Mouse (Mus musculus): ENCODE results near the gene Trib3.
"Not testable (repeated sequence)": the region's sequence is repeated elsewhere in the genome, so short reads cannot be mapped to it uniquely, and the experiment has no call there.

The Trib3 gene

DNA sequence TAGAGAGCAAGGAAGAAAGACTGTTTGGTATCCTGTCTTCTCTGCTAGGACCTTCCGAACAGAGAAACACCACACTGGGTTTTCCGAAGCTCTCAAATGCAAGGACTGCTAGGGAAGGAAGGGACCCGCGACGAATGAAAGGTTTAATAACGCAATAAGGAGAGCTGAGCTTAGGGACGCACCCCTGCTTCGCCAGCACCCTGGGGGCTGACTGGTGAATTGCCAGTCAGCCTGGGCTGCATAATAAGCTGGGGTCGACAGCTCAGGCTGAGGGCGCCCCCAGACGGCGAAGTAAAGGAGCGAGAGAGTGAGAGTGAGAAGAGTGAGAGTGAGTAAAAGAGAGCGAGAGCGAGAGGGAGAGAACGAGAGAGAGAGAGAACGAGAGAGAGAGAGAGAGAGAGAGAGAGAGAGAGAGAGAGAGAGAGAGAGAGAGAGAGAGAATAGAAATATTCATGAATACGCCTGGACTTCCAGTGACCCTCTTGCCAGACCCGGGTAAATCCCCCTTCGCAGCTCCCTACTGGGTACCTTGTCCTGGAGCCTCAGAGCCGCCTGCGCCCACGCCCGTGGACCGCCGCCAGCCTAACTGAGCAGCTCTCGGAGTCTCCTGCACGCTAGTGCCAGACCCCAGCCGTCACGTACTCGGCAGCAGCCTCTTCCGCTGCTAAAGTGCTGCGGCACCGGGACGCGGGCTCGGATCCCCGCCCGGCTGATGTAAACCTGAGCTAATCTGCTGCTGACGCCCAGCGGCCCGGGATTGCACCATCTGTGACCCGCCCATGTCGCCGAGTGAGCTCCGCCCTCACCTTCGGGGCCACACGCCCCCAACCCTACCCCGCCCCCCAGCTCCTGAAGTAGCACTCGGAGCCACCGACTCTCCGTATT, at the start of gene Trib3:
Gene Trib3 (minus strand): TSS at position 704 of the 885 bp plus-strand sequence.
- DNase-seq (ENCODE audit: low read depth, low spot score), result peak; percentile 62

GRCm38 (mm10) chr2:152393225-152394017, 49.6 kb upstream of the Trib3 start:
- DNase-seq (ENCODE audit: low read depth, low spot score), result no peak

DNA sequence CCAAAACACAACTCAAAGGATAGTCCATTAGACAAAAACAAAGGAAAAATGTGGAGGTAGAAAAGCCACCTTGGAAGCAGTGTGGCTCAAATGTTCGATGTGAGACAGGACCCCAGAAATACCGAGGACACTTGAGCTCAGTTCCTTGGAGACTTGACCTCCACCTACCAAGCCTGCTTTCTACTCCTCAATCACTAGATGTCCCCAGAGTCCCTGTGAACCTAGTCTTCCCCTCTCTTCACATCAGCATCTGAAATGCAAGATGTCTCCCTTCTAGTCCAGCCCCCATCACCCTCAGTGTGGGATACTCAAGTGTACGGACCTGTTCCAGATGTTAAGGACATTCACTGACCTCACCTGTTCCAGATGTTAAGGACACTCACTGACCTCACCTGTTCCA, 49.0 kb upstream of the Trib3 start:
- DNase-seq (ENCODE audit: low read depth, low spot score), result peak; percentile 68

DNA sequence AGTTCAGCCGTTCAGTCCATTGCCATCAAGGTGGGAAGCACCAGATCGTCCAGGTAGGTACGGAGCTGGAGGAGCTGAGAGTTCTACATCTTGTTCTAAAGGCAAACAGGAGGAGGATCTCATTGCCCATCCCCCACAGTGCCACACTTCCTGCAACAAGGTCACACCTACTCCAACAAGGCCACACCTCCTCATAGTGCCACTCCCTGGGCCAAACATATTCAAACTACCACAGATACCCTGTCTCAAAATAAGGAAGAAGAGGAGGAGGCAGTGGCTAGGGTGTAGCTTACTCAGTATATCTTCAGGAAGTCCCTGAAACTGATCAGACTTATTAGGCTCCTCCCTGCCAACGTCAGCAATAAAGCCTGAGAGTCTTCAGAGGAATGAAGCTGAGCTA, 40.4 kb upstream of the Trib3 start:
- DNase-seq (ENCODE audit: low read depth, low spot score), result no peak

GRCm38 (mm10) chr2:152376345-152376741, 32.5 kb upstream of the Trib3 start, which contains the start of gene Nrsn2:
TSS of gene Nrsn2 (minus strand) at chr2:152376638.
- no peak for DNase-seq (ENCODE audit: low read depth, low spot score)

DNA sequence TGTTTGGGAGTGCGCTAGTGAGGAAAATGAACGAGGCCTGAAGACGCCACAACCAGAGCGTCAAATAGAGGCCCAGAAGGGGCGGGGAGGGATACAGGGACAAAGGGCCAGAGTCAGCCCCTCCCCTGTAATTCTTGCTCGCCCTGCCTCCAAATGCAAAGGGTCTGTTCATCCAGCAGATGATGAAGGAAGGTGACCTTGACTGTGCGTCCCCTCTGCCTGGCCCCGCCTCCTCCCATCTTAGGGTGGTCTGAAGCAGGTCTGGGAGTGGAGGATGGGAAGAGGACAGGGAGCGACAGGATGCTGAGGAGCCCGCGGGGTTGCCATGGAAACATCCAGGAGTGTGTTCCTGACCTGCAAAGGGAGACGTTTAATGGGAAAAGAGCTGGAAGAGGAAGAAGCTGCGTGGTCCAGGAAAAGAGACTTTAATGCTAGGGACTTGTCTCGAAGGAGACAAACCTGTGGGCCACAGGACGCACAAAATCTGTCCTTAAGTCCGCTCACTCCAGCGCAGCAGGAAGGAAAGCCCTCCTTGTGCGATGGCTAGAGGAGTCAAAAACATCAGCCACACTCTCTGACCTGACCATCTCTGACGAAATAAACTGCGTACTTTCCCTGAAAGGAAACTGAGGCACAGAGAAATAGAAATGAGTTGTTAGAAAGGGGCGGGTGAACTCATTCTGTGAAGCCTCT, 32.0 kb upstream of the Trib3 start:
- DNase-seq (ENCODE audit: low read depth, low spot score), result no peak

GRCm38 (mm10) chr2:152373547-152373946, 29.7 kb upstream of the Trib3 start:
- no peak for DNase-seq (ENCODE audit: low read depth, low spot score)

GRCm38 (mm10) chr2:152372661-152373060, 28.8 kb upstream of the Trib3 start:
- no peak for DNase-seq (ENCODE audit: low read depth, low spot score)

GRCm38 (mm10) chr2:152372104-152372503, 28.3 kb upstream of the Trib3 start:
- no peak for DNase-seq (ENCODE audit: low read depth, low spot score)

GRCm38 (mm10) chr2:152368532-152369140, 24.8 kb upstream of the Trib3 start:
- peak; percentile 58 for DNase-seq (ENCODE audit: low read depth, low spot score)

DNA sequence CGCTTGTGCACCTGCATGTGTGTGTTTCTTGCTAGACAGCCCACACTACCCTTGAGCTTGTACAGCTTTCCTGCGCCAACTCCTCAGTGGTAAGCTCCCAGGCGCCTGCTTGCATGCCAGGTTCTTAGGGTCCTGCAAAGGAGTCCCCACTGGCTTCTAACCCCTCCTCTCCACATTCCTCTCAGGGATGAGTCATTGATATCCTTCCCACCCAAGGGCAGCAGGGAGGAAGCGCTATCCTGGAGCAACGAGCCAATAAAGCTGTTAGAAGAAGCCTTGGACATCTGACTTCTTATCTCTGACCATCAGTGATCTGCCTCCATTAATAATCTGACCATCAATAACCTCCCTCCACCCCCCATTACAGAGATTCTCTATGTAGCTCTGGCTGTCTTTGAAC, 24.1 kb upstream of the Trib3 start:
- DNase-seq (ENCODE audit: low read depth, low spot score), result no peak

GRCm38 (mm10) chr2:152363245-152364147, 19.7 kb upstream of the Trib3 start:
- peak; percentile 78 for DNase-seq (ENCODE audit: low read depth, low spot score)

- no peak for DNase-seq (ENCODE audit: low read depth, low spot score)
These were observed 17.4 kb upstream of the Trib3 start for GRCm38 (mm10) chr2:152361193-152361592.

GRCm38 (mm10) chr2:152360271-152360775, 16.5 kb upstream of the Trib3 start:
- no peak for DNase-seq (ENCODE audit: low read depth, low spot score)

DNA sequence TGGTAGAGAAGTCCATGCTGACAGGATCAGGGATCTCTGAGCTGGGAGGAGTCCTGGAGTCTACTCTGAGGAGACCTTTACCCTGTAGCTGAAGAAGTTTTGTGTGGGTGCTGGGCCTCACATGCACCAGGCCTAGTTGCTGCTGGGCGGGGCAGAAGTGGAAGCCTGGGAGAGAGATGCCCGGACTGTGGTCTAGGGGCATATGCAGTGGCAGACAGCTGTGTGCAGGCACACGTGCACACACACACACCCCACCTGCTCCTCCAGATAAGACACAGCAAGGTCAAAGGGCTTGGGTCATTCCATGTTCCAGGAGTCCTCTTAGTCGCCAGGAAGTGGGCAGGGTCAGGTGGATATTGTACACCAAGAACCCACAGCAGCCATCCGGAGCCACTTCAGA, 15.8 kb upstream of the Trib3 start:
- DNase-seq (ENCODE audit: low read depth, low spot score), result no peak

- not testable (repeated sequence) for DNase-seq (ENCODE audit: low read depth, low spot score)
These were observed 15.1 kb upstream of the Trib3 start for GRCm38 (mm10) chr2:152358977-152359376.

- no peak for DNase-seq (ENCODE audit: low read depth, low spot score)
These were observed 13.4 kb upstream of the Trib3 start for GRCm38 (mm10) chr2:152357254-152357653.

- DNase-seq (ENCODE audit: low read depth, low spot score), result no peak
These were observed 6.2 kb upstream of the Trib3 start for GRCm38 (mm10) chr2:152349842-152350540.

GRCm38 (mm10) chr2:152349205-152349604, 5.4 kb upstream of the Trib3 start:
- no peak for DNase-seq (ENCODE audit: low read depth, low spot score)

- no peak for DNase-seq (ENCODE audit: low read depth, low spot score)
These were observed 3.9 kb upstream of the Trib3 start for GRCm38 (mm10) chr2:152347722-152348121.
